Mouse (Mus musculus) neural tube, embryonic 11.5 days (tissue): ENCODE measurements around the gene Cops7a. TPM values are rescaled to one million over a fixed set of nuclear protein-coding genes. Genes with fewer than 3 reads are reported as not detected.

ENCODE experiments used
- ATAC-seq: fragments of 200-750 bp; cut with Nextera tagmentation; 2 replicates; pipeline ENCODE4 v1.8.0; 2017; ENCODE audit warnings: moderate number of reproducible peaks, mild to moderate bottlenecking, moderate TSS enrichment, moderate library complexity; ENCODE audit not compliant: insufficient read depth, low FRiP score, low TSS enrichment
- DNase-seq: peaks from one replicate; pipeline ENCODE4 v3.0.0-alpha.2; 2015; ENCODE audit warnings: low spot score
- H3K27ac ChIP-seq: fragments of 300-500 bp; sonication (generic); 2 replicates; pipeline ENCODE4 v1.5.1; 2014; ENCODE audit warnings: low read depth, mild to moderate bottlenecking, low read length
- H3K27me3 ChIP-seq: fragments of 300-500 bp; sonication (generic); 2 replicates; pipeline ENCODE4 v1.6.1; 2014; ENCODE audit warnings: mild to moderate bottlenecking, low read length, mixed read lengths; ENCODE audit not compliant: control insufficient read depth, insufficient read depth
- H3K36me3 ChIP-seq: fragments of 300-500 bp; sonication (generic); 2 replicates; pipeline ENCODE4 v1.6.1; 2014; ENCODE audit warnings: mild to moderate bottlenecking, low read length, moderate library complexity, mixed read lengths; ENCODE audit not compliant: control insufficient read depth, insufficient read depth
- H3K4me1 ChIP-seq: fragments of 300-500 bp; sonication (generic); 2 replicates; pipeline ENCODE4 v1.6.1; 2014; ENCODE audit warnings: low read length, mixed read lengths; ENCODE audit not compliant: control insufficient read depth, insufficient read depth
- H3K4me2 ChIP-seq: fragments of 300-500 bp; sonication (generic); 2 replicates; pipeline ENCODE4 v1.6.1; 2014; ENCODE audit warnings: low read depth, mild to moderate bottlenecking, moderate library complexity
- H3K4me3 ChIP-seq: fragments of 300-500 bp; sonication (generic); 2 replicates; pipeline ENCODE4 v1.5.1; 2014; ENCODE audit warnings: low read depth, low read length
- H3K9ac ChIP-seq: fragments of 300-500 bp; sonication (generic); 2 replicates; pipeline ENCODE4 v1.6.1; 2014; ENCODE audit warnings: mild to moderate bottlenecking, low read length
- H3K9me3 ChIP-seq: fragments of 300-500 bp; sonication (generic); 2 replicates; pipeline ENCODE4 v1.6.1; 2016; ENCODE audit warnings: low read length; ENCODE audit not compliant: control insufficient read depth
- WGBS: fragments of 180-500 bp; shearing (Covaris S2); extraction: QIAGEN DNeasy Blood & Tissue Kit; methylation state at CpG from one replicate; pipeline ENCODE4 v1.1.7; 2014; 5-methylcytosine and 5-hydroxymethylcytosine counted together
- polyA plus RNA-seq: library from polyadenylated mRNA; unstranded; fragments of >200 nt; fragmentation: Nextera tagmentation; extraction: Ambion mirVana; gene quantifications from 2 replicates; pipeline ENCODE4 v1.2.1, GENCODE M21; 2014

Cops7a gene
- polyA plus RNA-seq, 1 experiment from 2014 or later: 118 TPM

DNA sequence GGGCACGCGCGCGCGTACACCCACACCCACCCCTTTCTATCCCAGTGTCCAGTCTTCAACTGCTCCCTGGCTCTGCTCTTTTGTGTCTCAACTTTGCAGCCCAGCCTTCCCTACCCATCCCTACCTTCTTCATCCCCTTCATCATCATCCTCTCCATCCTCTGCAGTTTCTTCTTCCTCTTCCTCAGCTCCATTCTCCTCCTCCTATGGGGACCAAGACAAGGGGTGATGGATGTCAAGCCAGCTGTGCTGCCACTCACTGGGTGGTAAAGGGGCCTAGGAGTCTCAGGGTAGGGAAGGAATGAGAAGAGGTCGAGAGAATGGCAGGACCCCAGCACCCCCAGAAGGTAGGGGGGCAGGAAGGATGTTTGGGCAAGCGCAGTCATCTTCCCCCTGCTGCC, 50.8 kb downstream of the Cops7a start:
- H3K4me2 ChIP-seq: no peak overlapping the region
- ATAC-seq: no peak

DNA sequence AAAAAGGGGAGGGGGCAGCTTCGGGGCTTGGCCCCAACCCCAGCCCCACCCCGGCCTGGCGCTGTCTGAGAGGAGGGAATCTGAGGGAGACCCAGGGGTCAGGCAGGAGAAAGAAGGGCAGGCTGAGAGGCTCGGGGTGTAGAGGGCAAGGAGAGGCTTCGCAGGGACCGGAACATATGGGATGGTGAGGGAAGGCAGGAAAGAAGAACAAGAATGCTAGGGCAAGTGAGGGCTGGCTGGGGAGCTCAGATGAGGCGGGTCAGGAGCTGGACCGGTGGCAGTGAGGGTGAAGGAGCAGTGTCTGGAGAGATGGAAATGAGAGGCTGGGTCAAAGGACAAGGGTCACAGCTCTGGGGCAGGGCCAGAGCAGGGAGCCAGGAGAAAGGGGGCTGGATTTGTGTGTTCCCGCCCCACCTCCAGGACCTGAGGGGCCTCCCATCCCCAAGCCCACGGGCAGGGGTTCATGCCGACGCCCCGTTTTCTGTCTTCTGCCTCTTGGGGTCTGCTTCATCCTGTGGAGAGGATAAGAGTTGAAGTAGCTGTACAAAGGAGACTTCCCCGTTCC, 51.5 kb downstream of the Cops7a start:
- peaks cover 15% of the 10 kb centered on the region for H3K4me1 ChIP-seq
- no peak overlapping the region for H3K27ac ChIP-seq

More for the DNA sequence above, 50.8 kb downstream of the Cops7a start:
- Histone ChIP-seq H3K4me1 (peaks cover 16% of the 10 kb centered on the region), H3K4me3 (no peak overlapping the region), H3K27me3 (no peaks in the 10 kb centered on the region; the same call in 1 of the 2 replicates), H3K9ac (no peak overlapping the region), H3K36me3 (peaks cover 11% of the 10 kb centered on the region), H3K9me3 (no peaks in the 10 kb centered on the region), H3K27ac (no peak overlapping the region)
- DNase-seq: no peak
- WGBS: 81% methylated on average over 7 of the region's 7 CpGs

DNA sequence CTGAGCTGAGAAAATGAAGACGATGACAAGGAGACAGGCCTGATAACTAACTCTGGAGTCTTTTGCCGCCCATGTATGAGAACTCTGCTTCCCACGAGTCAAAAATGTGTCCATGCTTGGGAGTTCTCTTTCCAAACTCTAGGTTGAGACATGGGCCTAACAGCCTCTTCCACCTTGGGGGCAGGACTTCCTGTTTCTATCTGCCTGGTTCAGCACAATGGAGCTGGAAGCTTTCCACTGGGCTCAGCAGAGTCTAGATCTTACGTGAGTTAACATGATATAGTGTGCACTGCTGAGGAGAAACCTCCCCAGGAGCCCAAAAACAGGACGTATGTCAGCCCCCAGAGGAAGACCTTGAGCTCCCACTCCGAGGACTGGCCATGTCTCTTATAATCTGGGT, 52.1 kb downstream of the Cops7a start:
- WGBS: 68% methylated on average over 6 of the region's 6 CpGs
- ATAC-seq: no peak
- Histone ChIP-seq H3K9ac (no peak overlapping the region), H3K4me2 (no peak overlapping the region), H3K9me3 (no peaks in the 10 kb centered on the region), H3K27ac (no peak overlapping the region), H3K36me3 (peaks cover 11% of the 10 kb centered on the region), H3K4me1 (peaks cover 11% of the 10 kb centered on the region), H3K4me3 (no peak overlapping the region), H3K27me3 (no peaks in the 10 kb centered on the region; the same call in 1 of the 2 replicates)
- DNase-seq: no peak

More for the DNA sequence above, 51.5 kb downstream of the Cops7a start:
- Histone ChIP-seq H3K4me3 (no peak overlapping the region), H3K9ac (no peak overlapping the region), H3K4me2 (no peak overlapping the region), H3K9me3 (no peaks in the 10 kb centered on the region), H3K27me3 (no peaks in the 10 kb centered on the region; the same call in 1 of the 2 replicates), H3K36me3 (peaks cover 11% of the 10 kb centered on the region)
- ATAC-seq (no peak), DNase-seq (no peak)
- WGBS: 71% methylated on average over 14 of the region's 14 CpGs

DNA sequence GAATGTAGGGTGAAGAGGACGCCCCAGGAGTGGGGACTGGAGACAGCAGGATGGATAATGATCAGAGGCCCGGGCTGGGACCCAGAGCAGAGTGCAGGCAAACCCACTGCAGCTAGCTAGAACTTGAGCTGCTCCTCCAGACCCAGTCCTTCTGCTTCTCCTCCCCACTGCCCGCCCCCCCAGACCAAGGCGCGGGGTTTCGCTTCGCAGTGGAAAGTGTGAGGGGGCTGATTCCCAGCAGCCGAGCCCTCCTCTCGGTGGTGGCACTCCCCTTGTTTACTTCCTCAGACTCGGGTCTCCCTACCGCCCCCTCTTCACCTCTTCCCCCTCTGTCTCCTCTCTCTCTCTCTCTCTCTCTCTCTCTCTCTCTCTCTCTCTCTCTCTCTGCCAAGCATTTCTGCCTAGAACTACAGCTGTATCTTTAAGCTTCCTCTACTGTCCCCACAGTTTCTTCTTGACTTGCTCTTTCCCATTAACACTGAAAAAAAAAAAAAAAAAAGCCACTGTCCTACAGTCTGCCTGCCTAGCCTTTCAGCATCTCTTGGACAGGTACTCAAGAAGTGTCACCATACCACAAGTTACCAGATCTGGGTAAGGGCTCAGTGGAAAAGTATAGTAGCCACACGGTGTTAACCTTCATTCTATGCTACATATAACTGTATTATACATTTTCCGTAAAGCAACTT, 53.7 kb downstream of the Cops7a start, which contains the start of gene Lag3:
TSS of gene Lag3 (minus strand) at position 173 of the 686 bp plus-strand sequence.
- Histone ChIP-seq H3K9ac (no peak within 1 kb of the TSS), H3K9me3 (no peaks in the 10 kb centered on the region), H3K4me1 (peaks cover 10% of the 10 kb centered on the region), H3K4me3 (no peak within 1 kb of the TSS), H3K36me3 (peaks cover 11% of the 10 kb centered on the region), H3K27me3 (no peaks in the 10 kb centered on the region; the same call in 1 of the 2 replicates), H3K27ac (no peak within 1 kb of the TSS), H3K4me2 (no peak within 1 kb of the TSS)
- DNase-seq (no peak), ATAC-seq (no peak)
- 20% methylated on average over 12 of the region's 13 CpGs for WGBS

DNA sequence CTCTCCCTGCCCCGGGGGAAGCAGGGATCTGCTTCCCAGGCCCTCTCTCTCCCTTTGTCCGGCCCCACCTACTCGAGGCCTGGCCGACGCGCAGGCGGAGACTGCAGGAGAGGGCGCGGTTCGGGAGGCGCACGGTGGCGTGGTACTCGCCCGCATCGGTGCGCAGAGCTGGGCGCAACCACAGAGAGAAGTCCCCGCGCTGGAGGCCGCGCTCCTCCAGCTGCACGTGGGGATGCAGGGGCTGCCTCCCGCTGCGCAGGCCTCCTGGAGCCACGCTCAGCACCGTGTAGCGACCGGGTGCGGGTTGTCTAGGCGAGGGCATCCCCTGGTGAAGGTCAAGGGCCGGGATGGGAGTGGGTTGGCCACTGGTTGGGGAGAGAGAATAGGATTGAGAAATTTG, 55.3 kb downstream of the Cops7a start:
- Histone ChIP-seq H3K36me3 (peaks cover 11% of the 10 kb centered on the region), H3K9me3 (no peaks in the 10 kb centered on the region), H3K4me2 (peak overlapping the region; percentile 27), H3K27ac (no peak overlapping the region), H3K4me1 (peaks cover 2% of the 10 kb centered on the region; the same call in 1 of the 2 replicates), H3K27me3 (no peaks in the 10 kb centered on the region; the same call in 1 of the 2 replicates), H3K9ac (peak overlapping the region; percentile 53), H3K4me3 (0 out of 2 replicates have a peak overlapping the region, but pooled peaks have one; percentile 4)
- WGBS: 3% methylated on average over 32 of the region's 32 CpGs
- ATAC-seq (0 out of 2 replicates have a peak, but pooled peaks have one; percentile 14), DNase-seq (no peak)

Other genes starting within 250 kb of the Cops7a start
- 6.9 and 8.0 TPM in 2 replicates for gene Ptpn6, start 226.8 kb downstream of the Cops7a start, polyA plus RNA-seq
- 456 and 504 TPM in 2 replicates for gene Grcc10, start 224.2 kb downstream of the Cops7a start, polyA plus RNA-seq
- gene Gm45234, start 209.5 kb downstream of the Cops7a start, polyA plus RNA-seq: not detected in 2 replicates
- 11.8 and 12.1 TPM in 2 replicates for gene Atn1, start 209.0 kb downstream of the Cops7a start, polyA plus RNA-seq
- 8.5 and 9.8 TPM in 2 replicates for gene Eno2, start 195.9 kb downstream of the Cops7a start, polyA plus RNA-seq
- gene Lrrc23, start 185.8 kb downstream of the Cops7a start, polyA plus RNA-seq: 0.27 and 1.4 TPM in 2 replicates
- 6.3 and 6.9 TPM in 2 replicates for gene Spsb2, start 156.9 kb downstream of the Cops7a start, polyA plus RNA-seq
- gene Tpi1, start 151.2 kb downstream of the Cops7a start, polyA plus RNA-seq: 622 and 634 TPM in 2 replicates
- gene Usp5, start 136.1 kb downstream of the Cops7a start, polyA plus RNA-seq: 162 and 174 TPM in 2 replicates
- 190 and 195 TPM in 2 replicates for gene Cdca3, start 136.0 kb downstream of the Cops7a start, polyA plus RNA-seq
- 0.22 and 0.29 TPM in 2 replicates for gene Gnb3, start 125.3 kb downstream of the Cops7a start, polyA plus RNA-seq
- gene P3h3, start 107.8 kb downstream of the Cops7a start, polyA plus RNA-seq: 14.6 and 16.9 TPM in 2 replicates
- 2.3 TPM in 2 replicates for gene Gpr162, start 101.6 kb downstream of the Cops7a start, polyA plus RNA-seq
- 0.07 TPM in 1 of 2 replicates, not detected in the other for gene Cd4, start 77.3 kb downstream of the Cops7a start, polyA plus RNA-seq
- gene Lag3, start 53.8 kb downstream of the Cops7a start, polyA plus RNA-seq: 1.4 and 1.7 TPM in 2 replicates
- gene Ptms, start 45.4 kb downstream of the Cops7a start, polyA plus RNA-seq: 345 and 381 TPM in 2 replicates
- gene Mlf2, start 34.2 kb downstream of the Cops7a start, polyA plus RNA-seq: 468 and 513 TPM in 2 replicates
- gene Pianp, start 31.2 kb upstream of the Cops7a start, polyA plus RNA-seq: 1.7 and 2.6 TPM in 2 replicates
- 9.7 and 10.2 TPM in 2 replicates for gene Zfp384, start 43.6 kb upstream of the Cops7a start, polyA plus RNA-seq
- gene Ing4, start 74.2 kb upstream of the Cops7a start, polyA plus RNA-seq: 130 and 132 TPM in 2 replicates
- gene Acrbp, start 84.2 kb upstream of the Cops7a start, polyA plus RNA-seq: 10.9 and 11.7 TPM in 2 replicates
- gene Lpar5, start 102.4 kb upstream of the Cops7a start, polyA plus RNA-seq: 0.34 and 0.57 TPM in 2 replicates
- gene Chd4, start 130.4 kb upstream of the Cops7a start, polyA plus RNA-seq: 117 and 123 TPM in 2 replicates
- gene Nop2, start 166.4 kb upstream of the Cops7a start, polyA plus RNA-seq: 62.7 and 63.4 TPM in 2 replicates
- 13.8 and 16.5 TPM in 2 replicates for gene Iffo1, start 179.7 kb upstream of the Cops7a start, polyA plus RNA-seq
- gene Gapdh, start 200.9 kb upstream of the Cops7a start, polyA plus RNA-seq: 2,338 and 2,354 TPM in 2 replicates
- gene Ncapd2, start 226.2 kb upstream of the Cops7a start, polyA plus RNA-seq: 137 and 139 TPM in 2 replicates
- 178 and 192 TPM in 2 replicates for gene Mrpl51, start 226.3 kb upstream of the Cops7a start, polyA plus RNA-seq